Mouse (Mus musculus): Measurements from ENCODE around the gene Antxrl.

Antxrl gene

DNA sequence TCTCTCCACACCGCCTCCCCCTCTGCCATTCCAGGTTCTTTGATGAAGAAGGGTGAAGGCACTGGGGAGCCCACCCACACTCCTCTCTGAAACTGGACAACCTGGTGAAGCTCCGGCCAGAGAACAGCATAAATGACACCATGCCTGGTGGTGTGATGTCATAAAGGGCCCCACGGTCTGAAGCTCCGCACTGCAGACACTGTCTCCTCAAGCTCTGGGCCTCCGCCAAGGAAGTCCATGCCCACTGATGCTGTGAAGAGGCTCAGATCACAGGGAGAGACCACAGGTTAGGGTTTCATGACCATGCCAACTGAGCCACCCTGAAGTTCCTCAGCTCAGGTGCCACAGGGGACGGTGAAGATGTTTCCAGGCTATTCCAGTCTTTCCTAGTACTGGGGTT is at the start of gene Antxrl:
TSS of gene Antxrl (plus strand) at position 192 of the 400 bp plus-strand sequence.
- in situ Hi-C loops (cut with MseI, MboI), result no loop called here

DNA sequence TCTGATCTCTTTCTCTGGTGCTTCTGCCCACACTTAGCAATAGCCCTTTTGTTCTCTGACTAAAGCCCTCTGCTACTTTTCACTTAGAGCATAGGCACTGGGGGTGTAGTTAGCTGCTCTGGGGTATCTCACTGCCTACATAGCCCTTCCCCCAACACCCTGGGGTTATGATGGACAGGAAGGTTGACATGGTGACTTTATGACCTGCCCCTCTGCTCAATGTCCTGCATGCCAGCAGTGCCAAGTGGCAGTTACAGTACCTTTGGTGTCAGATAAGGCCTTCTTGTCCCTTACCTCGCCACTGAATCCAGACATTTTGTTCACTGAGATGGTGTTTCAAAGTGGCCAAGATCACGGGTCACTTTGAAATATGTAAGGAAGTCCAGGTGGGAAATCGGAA is 37.4 kb upstream of the Antxrl start, which contains the start of gene Gm30083:
TSS of gene Gm30083 (minus strand) at position 120 of the 400 bp plus-strand sequence.
- in situ Hi-C loops (cut with MseI, MboI), result no loop called here

DNA sequence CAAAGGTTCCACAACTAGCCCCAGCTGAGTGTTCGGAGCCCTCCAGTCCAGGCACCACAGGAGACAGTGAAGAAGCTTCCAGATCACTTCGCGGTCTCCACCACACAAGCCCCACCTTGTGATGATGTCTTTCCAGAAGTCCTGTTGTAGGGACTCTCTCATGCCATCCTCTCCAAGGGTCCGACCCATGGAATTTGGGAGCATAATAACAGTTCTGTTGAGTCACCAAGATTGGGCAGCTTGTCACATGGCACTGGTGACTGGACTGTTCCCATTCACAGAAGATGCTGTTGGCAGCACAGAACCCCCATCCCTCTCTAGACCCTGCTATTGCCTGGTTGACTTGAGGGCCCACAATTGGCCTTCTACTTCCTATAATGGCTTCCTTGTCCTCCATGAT is 36.1 kb upstream of the Antxrl start, which contains the start of gene Gm5460:
TSS of gene Gm5460 (plus strand) at position 378 of the 400 bp plus-strand sequence.
- in situ Hi-C loops (cut with MseI, MboI), result no loop called here

DNA sequence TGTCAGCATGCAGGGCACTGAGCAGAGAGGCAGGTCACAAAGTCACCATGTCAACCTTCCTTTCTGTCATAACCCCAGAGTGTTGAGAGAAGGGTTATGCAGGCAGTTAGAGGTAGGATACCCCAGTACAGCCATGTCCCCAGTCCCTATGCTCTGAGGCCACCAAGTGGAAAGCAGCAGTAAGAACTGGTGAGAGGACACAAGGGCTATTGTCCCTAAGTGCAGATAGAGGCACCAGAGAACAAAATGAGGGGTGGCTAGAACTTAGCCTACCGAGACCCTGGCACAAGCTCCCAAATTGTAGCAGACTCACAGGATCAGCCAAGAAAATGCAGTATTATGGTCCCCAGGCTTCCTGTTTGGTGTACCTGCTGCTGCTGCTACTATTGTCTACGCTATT is 35.6 kb upstream of the Antxrl start:
- in situ Hi-C loops (cut with MseI, MboI), result no loop called here

DNA sequence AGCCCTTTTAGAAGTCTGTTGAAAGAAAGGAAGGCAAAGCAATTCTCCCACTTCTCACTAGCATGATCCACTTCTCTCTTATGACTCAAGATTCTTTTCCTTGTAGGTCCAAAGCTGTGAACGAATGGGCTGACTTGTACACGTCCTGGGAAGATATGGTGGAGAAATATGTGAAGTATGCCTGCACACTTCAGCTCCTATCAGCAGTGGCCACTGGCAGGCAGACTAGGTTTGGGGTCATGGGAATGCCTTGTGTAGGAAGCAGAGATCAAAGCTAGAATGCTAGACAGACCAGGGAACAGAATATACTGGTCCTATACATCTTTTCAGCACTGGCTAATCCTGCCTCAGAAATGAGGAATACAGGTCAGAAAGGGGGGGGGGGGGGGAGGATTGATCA is 25.8 kb upstream of the Antxrl start:
- in situ Hi-C loops (cut with MseI, MboI), result no loop called here

DNA sequence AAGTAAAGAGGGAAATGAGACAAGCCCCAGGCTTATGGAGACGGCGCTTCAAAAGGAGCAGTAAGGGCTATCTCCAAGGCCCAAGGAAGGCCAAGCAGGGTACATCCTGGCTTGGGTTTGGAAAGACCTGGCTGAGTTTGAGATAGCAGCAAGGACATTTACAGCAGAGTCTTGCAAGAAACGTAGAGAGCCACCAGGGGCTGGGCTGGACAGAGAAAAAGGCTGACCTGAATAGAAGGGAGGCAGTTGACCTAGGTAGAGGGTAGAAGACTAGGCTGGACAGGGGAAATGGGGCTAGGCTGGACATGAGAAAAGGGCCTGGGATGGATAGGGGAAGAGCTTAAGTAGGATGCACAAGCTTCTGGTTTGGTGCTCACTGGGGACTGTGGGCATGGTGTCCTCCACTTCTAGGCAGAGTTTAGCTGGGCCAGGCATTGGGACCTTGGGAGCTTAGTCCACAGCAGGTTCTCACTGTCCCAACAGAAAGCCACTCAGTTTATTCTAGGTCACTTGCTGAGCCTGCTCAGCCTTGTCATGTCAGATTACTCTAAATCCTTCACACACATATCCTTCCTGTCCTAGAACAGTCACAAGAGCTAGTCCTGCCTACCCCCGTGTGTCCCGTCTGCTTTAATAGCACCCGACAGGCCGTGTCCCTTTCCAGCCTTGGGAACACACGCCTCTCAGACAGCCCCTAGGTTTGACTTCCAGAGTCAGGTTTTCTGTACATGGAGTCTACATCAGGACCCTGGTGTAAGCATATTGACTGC is 18.5 kb upstream of the Antxrl start:
- in situ Hi-C loops (cut with MseI, MboI), result no loop called here

DNA sequence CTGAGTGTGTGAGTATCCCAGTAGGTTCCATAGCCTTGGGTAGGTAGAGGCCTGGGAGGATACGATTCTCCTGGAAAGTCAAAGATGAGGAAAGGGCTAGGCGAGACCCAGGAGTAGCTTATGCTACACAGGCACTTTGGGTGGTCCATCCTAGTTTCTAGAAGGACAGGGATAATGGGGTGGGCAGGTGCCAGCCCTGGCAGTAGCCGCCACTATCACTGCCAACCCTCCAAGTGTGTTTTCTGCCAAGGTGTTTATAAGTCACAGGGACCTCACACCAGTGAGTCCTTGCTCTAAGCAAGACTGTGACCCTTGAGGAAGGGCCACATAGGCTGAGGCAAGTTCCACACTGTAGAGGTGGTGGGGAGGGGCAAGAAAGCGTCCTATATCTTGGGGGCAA is 11.3 kb upstream of the Antxrl start:
- in situ Hi-C loops (cut with MseI, MboI), result no loop called here

DNA sequence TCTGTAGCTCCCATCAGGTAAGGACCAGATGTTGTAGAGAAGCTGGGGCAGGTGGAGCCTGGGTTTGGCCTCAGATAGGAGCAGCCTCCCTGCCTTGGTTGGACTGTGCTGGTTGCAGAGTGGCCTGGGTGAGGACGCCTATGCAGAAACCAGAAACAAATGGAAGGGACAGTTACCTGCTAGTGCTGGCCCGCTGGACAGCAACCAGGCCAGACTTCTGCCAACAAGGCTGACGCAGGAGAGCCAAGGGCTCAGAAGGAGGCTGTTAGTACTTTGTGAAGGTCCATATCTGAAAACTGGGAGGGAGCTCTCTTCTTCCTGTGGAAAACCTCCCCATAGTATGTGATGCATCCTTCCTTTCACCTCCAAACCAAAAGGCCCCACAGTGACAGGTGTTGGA is 9.2 kb upstream of the Antxrl start:
- in situ Hi-C loops (cut with MseI, MboI), result no loop called here

DNA sequence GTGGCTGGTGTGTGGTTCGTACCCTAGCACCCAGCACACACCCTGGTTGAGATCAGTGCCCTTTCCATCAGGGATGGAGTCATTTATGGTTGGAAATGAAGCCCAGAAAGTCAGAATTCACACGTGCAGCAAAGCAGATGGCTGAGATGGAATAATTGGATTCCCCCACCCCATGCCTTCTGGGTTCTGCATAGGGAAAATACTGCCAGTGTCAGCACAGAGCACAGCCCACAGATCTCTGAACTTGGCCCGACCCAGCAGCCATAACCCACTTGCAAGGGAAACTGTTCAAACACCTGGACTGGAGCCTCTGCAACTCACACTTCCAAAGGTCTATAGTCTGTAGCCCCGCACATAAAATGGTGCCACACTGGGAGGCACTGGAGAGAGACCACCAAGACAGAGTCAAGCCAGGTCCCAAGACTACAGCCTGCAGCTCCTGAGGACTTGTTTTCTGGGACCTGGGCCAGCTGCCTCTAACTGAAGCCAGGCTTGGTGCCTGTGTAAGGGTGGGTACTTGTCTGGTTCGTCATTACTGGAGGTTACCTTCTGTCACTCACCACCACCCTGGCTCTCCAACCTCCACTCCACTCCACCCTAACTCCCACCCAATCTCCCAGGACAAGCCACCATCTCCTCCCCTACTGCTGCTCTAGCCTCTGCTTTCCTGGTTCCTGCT is 2.3 kb upstream of the Antxrl start:
- in situ Hi-C loops (cut with MseI, MboI), result no loop called here

DNA sequence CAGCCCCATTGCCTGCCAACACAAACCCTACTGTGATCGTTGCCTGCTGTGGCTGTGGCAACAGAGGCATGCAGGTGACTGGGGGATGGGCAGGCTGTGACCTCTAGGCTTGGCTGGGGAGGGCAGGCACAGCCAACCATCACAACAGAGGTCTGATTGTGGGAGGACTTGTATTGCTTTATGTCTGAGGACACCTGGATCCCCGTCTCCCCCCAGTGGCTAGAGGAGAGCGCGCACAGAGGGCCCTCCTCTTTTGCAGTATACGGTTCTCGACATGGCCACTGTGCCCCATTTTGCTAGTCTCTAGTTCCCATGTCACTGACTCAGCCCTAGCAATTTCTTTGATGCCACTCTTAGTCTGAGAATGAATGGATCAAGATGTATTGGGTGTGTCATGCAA is 19.2 kb downstream of the Antxrl start:
- in situ Hi-C loops (cut with MseI, MboI), result loop anchor here in 1 of 2 experiments (10.0 kb wide), 1 partner anchor 107 kb away; no protein-coding TSS in a partner anchor

DNA sequence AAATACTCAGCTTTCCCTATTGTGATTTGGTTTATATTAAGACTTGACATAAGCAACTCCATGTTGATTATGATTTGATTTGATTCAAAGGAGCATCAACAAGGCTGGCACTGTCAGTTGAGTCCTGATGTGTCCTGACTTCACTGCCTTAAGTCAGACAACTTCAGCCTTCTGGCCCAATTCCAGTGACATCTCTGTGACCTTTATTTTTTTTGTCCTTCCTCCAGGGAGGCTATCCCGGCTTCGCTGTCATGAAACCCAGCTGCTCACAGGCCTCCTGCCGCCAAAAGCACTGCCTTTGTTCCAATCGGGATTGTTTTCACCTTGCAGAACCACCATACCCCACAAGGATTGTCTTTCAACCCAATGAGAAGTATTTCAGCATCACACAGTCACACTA is 22.8 kb downstream of the Antxrl start:
- in situ Hi-C loops (cut with MseI, MboI), result loop anchor here in 1 of 2 experiments (10.0 kb wide), 1 partner anchor 111 kb away; no protein-coding TSS in a partner anchor

DNA sequence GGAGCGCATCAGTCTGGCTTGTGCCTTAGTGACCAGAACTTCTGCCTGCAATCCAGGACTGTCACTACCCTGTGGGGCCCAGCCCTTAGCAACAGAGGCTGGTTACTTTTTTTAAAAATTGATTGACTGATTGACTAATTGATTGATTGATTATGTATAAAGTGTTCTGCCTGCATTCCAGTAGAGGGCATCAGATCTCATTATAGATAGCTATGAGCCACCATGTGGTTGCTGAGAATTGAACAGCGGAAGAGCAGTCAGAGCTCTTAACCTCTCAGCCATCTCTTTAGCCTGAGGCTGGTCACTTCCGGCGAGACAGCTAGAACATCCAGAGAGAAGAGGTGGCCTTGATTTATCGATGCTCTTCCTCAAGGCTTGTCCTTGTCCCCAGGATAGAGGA is 24.7 kb downstream of the Antxrl start:
- in situ Hi-C loops (cut with MseI, MboI), result loop anchor here in 1 of 2 experiments (10.0 kb wide), 1 partner anchor 112 kb away; no protein-coding TSS in a partner anchor

DNA sequence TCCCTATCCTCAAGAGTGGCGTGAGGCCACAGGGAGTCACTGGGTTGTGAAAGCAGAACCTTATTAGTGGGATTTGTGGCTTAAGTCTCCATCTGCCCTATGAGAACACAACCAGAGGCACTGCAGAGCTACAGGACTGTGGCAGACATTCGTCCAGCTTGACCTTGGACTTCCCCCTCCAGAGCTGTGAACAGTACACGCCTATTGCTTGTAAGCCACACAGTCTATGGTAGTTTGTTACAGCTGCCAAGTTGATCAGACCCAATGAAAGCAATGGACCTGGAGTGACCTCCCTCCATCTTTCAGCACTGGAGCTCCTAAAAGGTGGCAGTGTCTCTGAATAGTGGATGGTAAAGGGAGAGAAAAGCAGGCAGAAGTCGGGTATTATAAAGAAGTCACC is 25.8 kb downstream of the Antxrl start:
- in situ Hi-C loops (cut with MseI, MboI), result loop anchor here in 1 of 2 experiments (10.0 kb wide), 1 partner anchor 113 kb away; no protein-coding TSS in a partner anchor

DNA sequence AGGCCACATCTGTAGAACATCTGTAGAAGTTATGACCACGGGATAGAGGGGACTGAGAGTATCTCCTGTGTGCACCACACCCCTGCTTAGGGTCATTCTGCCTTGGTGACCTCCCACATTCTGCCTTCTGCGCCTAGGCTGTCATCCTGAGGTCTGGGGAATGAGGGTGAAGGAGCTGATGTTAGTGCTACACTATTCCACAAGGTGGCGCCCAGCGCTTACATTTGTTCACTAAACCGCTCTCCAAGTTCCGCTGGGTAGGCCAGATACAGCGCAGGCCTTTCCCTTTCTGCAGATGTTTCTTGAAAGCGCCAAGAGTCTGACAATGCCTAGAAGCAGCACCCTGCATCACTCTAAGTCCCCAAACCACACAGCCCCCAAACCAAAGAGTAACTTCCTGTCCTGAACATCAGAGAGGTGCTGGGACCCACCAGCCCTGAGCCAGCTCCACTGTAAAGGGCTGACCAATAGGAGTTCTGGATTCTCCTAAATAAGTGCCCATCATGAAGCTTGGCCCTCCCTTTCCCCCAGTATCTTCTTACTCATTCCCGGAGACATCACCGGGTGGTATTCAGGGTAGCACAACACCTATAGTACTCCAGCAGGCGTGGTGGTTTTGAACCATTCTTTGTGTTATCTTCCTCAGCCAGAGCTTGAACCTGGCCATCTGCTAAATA is 28.0 kb downstream of the Antxrl start:
- in situ Hi-C loops (cut with MseI, MboI), result loop anchor here in 1 of 2 experiments (10.0 kb wide), 1 partner anchor 154 kb away; no protein-coding TSS in a partner anchor

DNA sequence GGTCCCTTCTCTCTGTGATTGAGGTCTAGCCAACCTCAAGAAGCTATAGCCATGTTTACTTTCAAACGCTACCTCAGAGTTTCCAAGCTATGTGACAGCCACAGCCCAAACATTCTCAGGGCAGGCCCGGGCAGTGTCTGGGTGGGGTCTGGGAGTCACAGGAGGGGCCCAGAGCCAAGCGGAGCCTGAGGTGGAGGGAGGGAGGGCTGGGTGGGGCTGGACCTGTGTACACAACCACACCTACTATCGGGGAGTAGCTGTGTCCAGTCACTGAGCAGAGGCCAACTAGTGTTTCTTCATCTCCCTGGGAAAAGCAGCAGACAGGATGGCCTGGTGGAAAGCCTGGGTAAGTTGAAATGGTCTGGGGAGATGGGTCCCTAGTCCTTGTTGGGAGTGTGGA is 33.2 kb downstream of the Antxrl start, which contains the start of gene Anxa8:
TSS of gene Anxa8 (plus strand) at position 251 of the 400 bp plus-strand sequence.
- in situ Hi-C loops (cut with MseI, MboI), result loop anchor here in 1 of 2 experiments (10.0 kb wide), 1 partner anchor 149 kb away; no protein-coding TSS in a partner anchor

DNA sequence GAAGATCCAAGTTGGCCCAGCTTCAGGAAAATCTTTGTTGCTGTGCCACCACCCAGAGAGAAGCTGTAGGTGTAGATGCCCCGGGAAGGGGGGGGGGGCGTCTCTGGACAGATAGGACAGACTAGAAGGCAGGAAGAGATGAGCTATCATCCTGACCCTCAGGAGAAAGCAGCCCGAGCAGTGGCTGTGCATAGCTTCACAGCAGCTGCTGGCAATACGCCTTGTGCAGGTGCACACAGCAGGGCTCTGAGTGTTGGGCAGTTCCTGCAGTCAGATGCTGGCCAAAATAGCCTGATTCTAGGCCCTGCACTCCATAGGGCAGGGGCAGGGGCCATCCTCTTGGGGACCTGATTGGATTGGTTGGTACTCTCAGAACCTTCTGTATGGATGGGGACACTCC is 34.3 kb downstream of the Antxrl start:
- in situ Hi-C loops (cut with MseI, MboI), result loop anchor here in 1 of 2 experiments (10.0 kb wide), 1 partner anchor 148 kb away; no protein-coding TSS in a partner anchor

DNA sequence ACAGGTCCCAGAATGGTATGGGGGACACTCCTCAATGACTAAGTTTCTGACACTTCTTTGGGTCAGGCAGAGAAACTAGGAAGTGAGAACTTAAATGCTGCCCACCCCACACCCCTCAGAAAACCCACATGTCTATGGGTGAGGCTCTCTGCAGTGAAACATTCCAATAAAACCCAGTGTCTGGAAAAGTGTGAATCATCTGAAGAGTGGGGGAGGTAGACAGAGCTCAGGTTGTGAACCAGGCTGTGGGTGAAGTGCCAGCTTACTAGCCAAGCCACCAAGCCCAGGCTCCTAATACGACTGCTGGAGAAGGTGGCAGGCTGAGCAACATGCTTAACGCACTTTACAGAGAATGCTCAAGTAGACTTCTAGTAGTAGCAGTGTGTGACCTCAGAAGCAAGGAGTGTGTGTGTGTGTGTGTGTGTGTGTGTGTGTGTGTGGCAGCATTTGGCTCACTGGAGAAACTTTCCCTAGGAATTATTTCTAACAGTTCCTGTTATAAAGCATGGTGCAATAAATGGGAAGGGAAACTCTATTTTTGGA is 35.4 kb downstream of the Antxrl start:
- in situ Hi-C loops (cut with MseI, MboI), result loop anchor here in 1 of 2 experiments (10.0 kb wide), 1 partner anchor 147 kb away; no protein-coding TSS in a partner anchor

DNA sequence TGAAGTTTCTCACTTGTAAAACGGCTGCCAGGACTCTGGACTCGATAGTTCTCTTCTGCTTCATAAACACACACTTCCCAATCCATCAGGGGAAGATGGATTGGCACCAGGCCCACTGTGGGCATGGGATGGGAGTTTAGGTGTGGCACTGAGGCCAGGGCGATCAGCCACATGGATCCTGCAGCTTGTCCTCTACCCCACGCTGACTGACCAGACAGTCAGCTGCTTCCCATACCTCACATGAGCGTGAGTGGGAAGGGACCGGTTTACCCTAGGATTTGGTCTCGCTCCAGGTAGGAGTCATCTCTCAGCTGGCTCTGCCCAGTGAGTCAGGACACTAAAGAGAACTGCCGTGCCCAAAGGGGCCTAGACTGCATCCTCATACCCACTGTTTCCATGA is 37.3 kb downstream of the Antxrl start:
- in situ Hi-C loops (cut with MseI, MboI), result loop anchor here in 1 of 2 experiments (10.0 kb wide), 1 partner anchor 145 kb away; no protein-coding TSS in a partner anchor

DNA sequence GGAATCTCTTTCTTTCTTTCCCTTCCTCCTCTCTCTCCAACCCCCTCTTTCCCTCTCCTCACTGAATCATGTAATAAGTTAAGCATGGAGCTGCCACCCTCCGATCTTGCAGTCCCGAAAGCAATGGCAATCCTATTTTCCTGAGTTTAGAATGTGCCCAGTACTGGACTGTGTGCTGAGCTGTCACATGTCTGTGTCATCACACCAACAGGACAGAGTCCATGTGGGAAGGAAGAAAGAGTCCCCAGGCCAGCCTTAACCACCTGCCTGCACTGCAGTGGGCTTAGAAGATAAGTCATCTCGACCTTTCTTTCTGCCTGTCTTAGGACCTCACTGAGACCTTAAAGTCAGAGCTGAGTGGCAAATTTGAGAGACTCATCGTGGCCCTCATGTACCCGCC is 39.0 kb downstream of the Antxrl start:
- in situ Hi-C loops (cut with MseI, MboI), result no loop called here

DNA sequence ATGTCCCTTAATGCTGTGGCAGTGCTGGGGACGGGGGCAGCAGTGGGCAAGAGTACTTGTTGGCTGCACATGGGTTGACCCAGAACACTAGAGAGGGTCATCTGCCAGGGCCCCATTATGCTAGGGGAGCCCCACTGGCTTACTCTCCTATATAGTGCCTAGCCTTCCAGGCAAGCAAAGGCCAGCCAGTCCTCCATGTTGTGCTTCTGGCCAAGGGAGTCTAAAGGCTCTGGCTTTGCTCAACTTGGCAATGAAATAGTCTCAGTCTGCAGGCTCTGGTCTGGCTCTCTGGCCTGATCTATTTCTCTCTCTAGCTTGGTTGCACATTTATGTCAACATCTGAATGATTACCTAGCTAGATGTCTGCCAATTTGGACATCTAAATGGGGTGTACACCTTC is 40.3 kb downstream of the Antxrl start:
- in situ Hi-C loops (cut with MseI, MboI), result no loop called here

DNA sequence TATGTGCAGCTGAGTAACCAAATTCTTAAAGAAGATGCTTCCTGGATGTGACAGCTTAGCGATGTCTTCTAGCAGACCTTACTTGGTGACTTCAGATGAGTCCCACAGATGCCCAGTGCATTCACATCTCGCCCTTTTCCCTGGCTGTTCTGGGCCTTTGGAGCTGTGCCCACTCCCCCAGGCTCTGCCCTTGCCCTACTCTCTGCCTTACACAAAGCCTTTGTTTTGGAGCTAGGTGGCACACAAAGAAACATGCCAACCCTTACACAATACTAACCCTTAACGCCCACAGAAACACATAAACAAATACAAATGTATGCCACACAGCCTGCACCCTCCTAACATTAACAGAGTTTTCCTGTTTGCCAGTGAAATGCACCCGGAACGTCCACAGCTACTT is 43.7 kb downstream of the Antxrl start:
- in situ Hi-C loops (cut with MseI, MboI), result no loop called here
